Mouse (Mus musculus) embryonic fibroblast, embryonic 13.5 days (primary cell): Measurements from ENCODE around the gene Slc25a21. TPM values are rescaled to one million over a fixed set of nuclear protein-coding genes. Genes with fewer than 3 reads are reported as not detected.

Source experiments
- H3K27ac ChIP-seq: 2 replicates; pipeline ENCODE4 v1.5.1; 2012; ENCODE audit warnings: low read length, control low read depth, inconsistent platforms; ENCODE audit not compliant: insufficient read depth
- H3K4me1 ChIP-seq: 2 replicates; pipeline ENCODE4 v1.6.1; 2011; ENCODE audit warnings: low read length; ENCODE audit not compliant: control insufficient read depth, insufficient read depth
- H3K4me3 ChIP-seq: 2 replicates; pipeline ENCODE4 v1.5.1; 2011; ENCODE audit warnings: mild to moderate bottlenecking, control low read depth, low read length; ENCODE audit not compliant: insufficient read depth
- CTCF ChIP-seq: IDR thresholded peaks from 2 replicates; pipeline ENCODE4 v1.5.1; 2011; ENCODE audit warnings: mild to moderate bottlenecking, control low read depth, low read length, moderate library complexity, borderline replicate concordance; ENCODE audit not compliant: insufficient read depth
- POLR2A ChIP-seq: IDR thresholded peaks from 2 replicates; pipeline ENCODE4 v1.6.1; 2011; ENCODE audit warnings: low read depth, mild to moderate bottlenecking, control low read depth, low read length, moderate library complexity
- polyA plus RNA-seq: library from polyadenylated mRNA; stranded (reverse); fragments of >200 nt; gene quantifications from 2 replicates; pipeline ENCODE4 v1.2.4, GENCODE M21; 2011; ENCODE audit warnings: low read depth; ENCODE audit not compliant: missing spikeins, insufficient read length

Slc25a21 gene
- polyA plus RNA-seq, 1 experiment = 0.19 TPM

GRCm38 (mm10) chr12:57186126-57186525 lies 11.1 kb downstream of the Slc25a21 start:
- Histone ChIP-seq H3K27ac (no peak overlapping the region), H3K4me1 (no peaks in the 10 kb centered on the region), H3K4me3 (no peak overlapping the region)
- TF ChIP-seq CTCF = no peak
- no peak for TF ChIP-seq POLR2A

- TF ChIP-seq CTCF (no peak), POLR2A (no peak)
- H3K27ac ChIP-seq = no peak overlapping the region
- no peak overlapping the region for H3K4me3 ChIP-seq
- no peaks in the 10 kb centered on the region for H3K4me1 ChIP-seq
Observed at GRCm38 (mm10) chr12:57185475-57185874, 11.8 kb downstream of the Slc25a21 start.

GRCm38 (mm10) chr12:57184401-57185147 lies 12.7 kb downstream of the Slc25a21 start:
- H3K4me3 ChIP-seq = no peak overlapping the region
- no peak overlapping the region for H3K27ac ChIP-seq
- peaks cover 6% of the 10 kb centered on the region for H3K4me1 ChIP-seq
- no peak for TF ChIP-seq POLR2A
- no peak for TF ChIP-seq CTCF

GRCm38 (mm10) chr12:57179465-57180188 lies 17.6 kb downstream of the Slc25a21 start:
- Histone ChIP-seq H3K4me3 (no peak overlapping the region), H3K27ac (no peak overlapping the region), H3K4me1 (peaks cover 11% of the 10 kb centered on the region)
- TF ChIP-seq CTCF = no peak
- no peak for TF ChIP-seq POLR2A

- Histone ChIP-seq H3K27ac (no peak overlapping the region), H3K4me3 (no peak overlapping the region), H3K4me1 (peaks cover 11% of the 10 kb centered on the region)
- TF ChIP-seq POLR2A (no peak), CTCF (no peak)
Observed at GRCm38 (mm10) chr12:57178818-57179217, 18.5 kb downstream of the Slc25a21 start.

GRCm38 (mm10) chr12:57163294-57163693 lies 34.0 kb downstream of the Slc25a21 start:
- peaks cover 4% of the 10 kb centered on the region for H3K4me1 ChIP-seq
- TF ChIP-seq POLR2A = no peak
- TF ChIP-seq CTCF = no peak
- H3K27ac ChIP-seq = no peak overlapping the region
- no peak overlapping the region for H3K4me3 ChIP-seq

- no peak overlapping the region for H3K4me3 ChIP-seq
- TF ChIP-seq POLR2A = no peak
- TF ChIP-seq CTCF = no peak
Observed at GRCm38 (mm10) chr12:57162840-57163239, 34.4 kb downstream of the Slc25a21 start.

GRCm38 (mm10) chr12:57159904-57160303 lies 37.4 kb downstream of the Slc25a21 start:
- TF ChIP-seq POLR2A (no peak), CTCF (no peak)
- Histone ChIP-seq H3K27ac (peak overlapping the region; percentile 28; the same call in 1 of the 2 replicates), H3K4me1 (peaks cover 6% of the 10 kb centered on the region), H3K4me3 (no peak overlapping the region)

More at GRCm38 (mm10) chr12:57162840-57163239, 34.4 kb downstream of the Slc25a21 start:
- H3K27ac ChIP-seq = no peak overlapping the region
- H3K4me1 ChIP-seq = peaks cover 4% of the 10 kb centered on the region

- no peak overlapping the region for H3K27ac ChIP-seq
- TF ChIP-seq CTCF (no peak), POLR2A (no peak)
- peaks cover 6% of the 10 kb centered on the region for H3K4me1 ChIP-seq
- no peak overlapping the region for H3K4me3 ChIP-seq
Observed at GRCm38 (mm10) chr12:57158266-57158665, 39.0 kb downstream of the Slc25a21 start.

GRCm38 (mm10) chr12:57138937-57139336 lies 58.3 kb downstream of the Slc25a21 start:
- no peak overlapping the region for H3K27ac ChIP-seq
- H3K4me3 ChIP-seq = no peak overlapping the region
- TF ChIP-seq CTCF = no peak
- no peak for TF ChIP-seq POLR2A
- H3K4me1 ChIP-seq = no peaks in the 10 kb centered on the region
